Mouse (Mus musculus): ENCODE data around the gene Hbb-bt.

- no peak for TF ChIP-seq CTCF (IDR thresholded peaks at IDR 0.05; ENCODE audit: extremely low read depth, insufficient read length, insufficient replicate concordance, low read depth, low read length)
- no peak for TF ChIP-seq POLR2A (IDR thresholded peaks at IDR 0.05; ENCODE audit: low read depth, low read length)
These were observed 14.0 kb upstream of the Hbb-bt start, which contains the start of gene Hbb-bs for GRCm38 (mm10) chr7:103827808-103828207.

Measured in small intestine, adult 2 months (tissue).